Mouse (Mus musculus) ES-E14 (cell line): ENCODE measurements around the gene Sqstm1.

Experiments
- CHD2 ChIP-seq: IDR thresholded peaks from 2 replicates; pipeline ENCODE4 v1.6.1; 2014; ENCODE audit warnings: mild to moderate bottlenecking, low read depth, low read length, inconsistent platforms
- HCFC1 ChIP-seq: IDR thresholded peaks from 2 replicates; pipeline ENCODE4 v1.6.1; 2012; ENCODE audit warnings: low read length, inconsistent platforms, borderline replicate concordance; ENCODE audit not compliant: insufficient read depth
- MAFK ChIP-seq: IDR thresholded peaks from 2 replicates; pipeline ENCODE4 v1.6.1; 2014; ENCODE audit warnings: mild to moderate bottlenecking, low read depth, low read length, inconsistent platforms; ENCODE audit not compliant: insufficient read depth
- ZC3H11A ChIP-seq: IDR thresholded peaks from 2 replicates; pipeline ENCODE4 v1.6.1; 2012; ENCODE audit warnings: low read depth, mild to moderate bottlenecking, inconsistent platforms, low read length, borderline replicate concordance
- ZNF384 ChIP-seq: IDR thresholded peaks from 2 replicates; pipeline ENCODE4 v1.6.1; 2012; ENCODE audit warnings: low read depth, low read length, inconsistent platforms

- TF ChIP-seq ZC3H11A (no peak), CHD2 (no peak), ZNF384 (no peak), MAFK (no peak), HCFC1 (no peak)
Measured at GRCm38 (mm10) chr11:50228772-50229171, 18.1 kb upstream of the Sqstm1 start.
